Comparison of ENCODE assay signal across 12 mouse cellular contexts in the genomic region with DNA sequence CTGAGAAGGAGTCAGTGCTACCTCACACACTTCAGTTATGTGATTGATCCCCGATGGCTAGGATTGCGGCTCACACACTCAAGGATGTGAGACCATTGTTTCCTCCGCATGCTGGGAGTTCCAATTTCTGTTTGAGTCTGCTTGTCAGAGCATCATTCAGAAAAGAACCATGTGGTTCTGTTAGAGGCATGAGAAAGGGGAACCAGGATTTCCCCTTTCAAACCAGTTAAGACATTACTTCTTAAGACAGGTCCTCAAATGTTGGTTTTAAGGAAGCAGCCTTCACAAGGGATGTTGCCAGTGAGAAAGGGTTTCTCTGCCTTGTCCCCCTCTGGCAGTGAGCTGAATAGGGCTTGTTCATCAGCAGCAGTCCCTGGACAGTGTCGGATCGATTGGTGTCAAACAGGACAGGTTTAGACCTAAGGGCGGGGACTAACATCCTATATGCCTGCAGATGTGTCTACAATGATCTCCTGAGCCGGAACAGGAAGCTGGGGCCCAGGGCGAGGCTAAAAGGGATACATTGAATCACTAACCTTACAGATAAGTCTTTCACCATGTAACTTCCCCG. TPM values are rescaled to one million over a fixed set of nuclear protein-coding genes. Genes with fewer than 3 reads are reported as not detected.
DNase-seq lines count a peak whose midpoint lies in the region; ATAC-seq lines count a peak whose summit lies in the region.
"Had no signal": no experiment of that assay in that cellular context is flagged by ENCODE, and none has a peak within 500 bp of the region (broad histone marks: within the 10 kb centered on the region; RNA-seq: fewer than 3 reads in every experiment).

No protein-coding gene starts in this region.

- ATAC-seq in megakaryocyte progenitor cell, adult 5-6 weeks (replicated peaks; ENCODE audit: poor library complexity) = peak; percentile 67
- ATAC-seq in frontal cortex, adult (ENCODE audit: low TSS enrichment) = no peak

- intact Hi-C loops in heart, postnatal 10 days (cut with DNase I) = loop anchor here (10.0 kb wide), 1 partner anchor 278 kb away; no protein-coding TSS in a partner anchor

- DNase-seq in testis, postnatal 14 days (ENCODE audit: low spot score) = peak; percentile 26
- DNase-seq in testis, postnatal 10 days (ENCODE audit: low spot score) = no peak
- DNase-seq in induced T-regulatory cell, adult 2 months (ENCODE audit: low read depth) = peak; percentile 76
- peak; percentile 29 for DNase-seq in thymus, postnatal 25 days
- no peak for DNase-seq in right cerebral cortex, postnatal 14 days
- DNase-seq in heart, postnatal 10 days = no peak
- DNase-seq: cerebellum, adult 2 months; kidney, postnatal 14 days; left cerebral cortex, postnatal 4 days; right cerebral cortex, adult 18-20 months had no signal

RNA-seq across cellular contexts. Expression of a gene that starts 41.1 kb away (rescaled TPM):
- total RNA-seq in megakaryocyte progenitor cell, adult 5-6 weeks (2015) = 2.2 and 2.4 TPM in 2 replicates
- 1.4 and 2.3 TPM in 2 replicates for total RNA-seq in megakaryocyte progenitor cell, adult 5-6 weeks (2017)
- total RNA-seq in heart, postnatal 10 days (2021) = 1 to 10 TPM in 1 of 2 experiments, under 1 TPM in 1; 0.69 to 1.2 TPM

Comparison
In these comparisons a context has a peak if more than half of its experiments do, and no peak if none do; other contexts are left out.
1. DNase-seq: peak in testis, postnatal 14 days (single experiment), induced T-regulatory cell, adult 2 months (single experiment) and thymus, postnatal 25 days (single experiment); none in testis, postnatal 10 days (single experiment), right cerebral cortex, postnatal 14 days (single experiment) and heart, postnatal 10 days (0 of 2).